Mouse (Mus musculus) spleen, postnatal 14 days (tissue): ENCODE measurements around the gene Zfp763.
"Not testable (repeated sequence)": the region's sequence is repeated elsewhere in the genome, so short reads cannot be mapped to it uniquely, and the experiment has no call there.

Experiments used
- DNase-seq, 2 experiments: peaks; one replicate each; pipeline ENCODE4 v3.0.0; 2021 to 2022; ENCODE audit warnings: low spot score in 2 of 2

Zfp763 gene

GRCm38 (mm10) chr17:33032900-33033891 lies at the start of gene Zfp763:
Gene Zfp763, minus strand, starts transcription at chr17:33033402.
- DNase-seq: peak; percentile 40 to 53

GRCm38 (mm10) chr17:33067958-33068357 lies 34.8 kb upstream of the Zfp763 start, which contains the start of gene 4921501E09Rik:
Gene 4921501E09Rik, minus strand, starts transcription at chr17:33068058.
- DNase-seq: no peak

DNA sequence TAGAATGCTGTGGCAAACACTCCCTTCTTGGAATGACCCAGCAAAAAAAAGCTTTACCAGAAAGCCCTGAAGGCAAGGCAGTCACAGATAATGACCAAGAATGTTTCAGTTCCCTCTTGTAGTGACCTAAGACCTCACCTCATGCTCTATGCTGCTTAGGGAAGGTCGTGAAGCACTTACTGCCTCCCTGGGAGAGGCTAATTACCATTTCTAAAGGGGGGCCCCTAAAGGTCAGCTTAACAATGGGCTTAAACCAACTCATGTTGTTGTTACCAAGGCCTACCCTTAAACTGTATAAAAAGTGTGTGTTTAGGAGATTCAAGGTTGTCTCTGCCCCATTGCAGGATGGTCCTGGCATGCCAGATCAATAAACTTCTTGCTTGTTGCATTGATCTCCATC lies 29.8 kb upstream of the Zfp763 start:
- DNase-seq: no peak

GRCm38 (mm10) chr17:33058791-33059190 lies 25.6 kb upstream of the Zfp763 start:
- no peak for DNase-seq

DNA sequence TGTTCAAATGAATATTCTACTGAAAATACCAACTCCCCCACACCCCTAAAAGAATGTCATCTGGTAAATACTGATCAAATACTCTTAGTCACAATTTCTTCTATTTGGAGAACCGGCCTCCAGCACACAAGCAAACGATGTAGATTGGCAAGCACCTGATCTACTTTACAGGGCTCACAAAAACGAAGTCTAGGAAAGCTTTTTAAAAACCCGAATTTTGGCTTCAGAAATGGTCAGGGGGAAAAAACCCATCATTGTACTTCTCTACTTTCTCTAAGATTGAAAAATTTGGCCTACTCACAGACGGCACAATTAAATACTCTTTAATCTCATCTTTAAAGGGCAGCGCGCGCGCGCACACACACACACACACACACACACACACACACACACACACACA lies 826 bp downstream of the Zfp763 start:
- no peak for DNase-seq

GRCm38 (mm10) chr17:33020434-33020833 lies 12.8 kb downstream of the Zfp763 start:
- DNase-seq: not testable (repeated sequence)

GRCm38 (mm10) chr17:33008337-33008736 lies 24.9 kb downstream of the Zfp763 start:
- DNase-seq: no peak

GRCm38 (mm10) chr17:32998492-32998891 lies 34.7 kb downstream of the Zfp763 start:
- no peak for DNase-seq

- DNase-seq: peak; percentile 44 to 67
Measured at GRCm38 (mm10) chr17:32992699-32993474, 40.3 kb downstream of the Zfp763 start, which contains the start of gene Zfp952. Gene Zfp952, plus strand, starts transcription at chr17:32993129.

DNA sequence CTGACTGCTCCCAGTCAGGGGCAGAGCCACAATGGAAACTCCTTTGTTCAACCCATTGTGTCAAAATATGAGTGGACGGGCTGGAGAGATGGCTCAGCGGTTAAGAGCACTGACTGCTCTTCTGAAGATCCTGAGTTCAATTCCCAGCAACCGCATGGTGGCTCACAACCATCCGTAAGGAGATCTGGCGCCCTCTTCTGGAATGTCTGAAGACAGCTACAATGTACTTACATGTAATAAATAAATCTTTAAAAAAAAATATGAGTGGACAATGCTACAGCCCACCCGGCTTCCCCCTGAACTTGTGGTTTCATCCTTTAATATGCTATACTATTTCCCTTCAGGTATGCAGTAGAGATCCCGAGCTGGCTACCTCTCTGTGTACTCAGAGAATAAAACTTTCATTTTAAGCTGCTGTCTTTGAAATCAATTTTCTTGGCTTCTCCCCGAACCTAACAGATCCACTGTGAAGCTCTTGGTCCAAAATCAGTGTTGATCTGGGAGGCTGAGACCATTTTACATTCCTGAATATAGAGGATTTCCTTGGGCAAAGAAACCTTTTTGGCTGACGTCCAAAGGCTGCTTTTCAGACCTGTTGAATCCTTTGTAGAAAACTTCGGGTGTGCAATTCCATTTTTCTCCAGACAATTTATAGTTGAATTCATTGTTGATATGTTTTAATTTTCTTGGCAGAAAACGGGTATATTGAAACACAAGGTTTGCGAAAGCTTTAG lies 41.1 kb downstream of the Zfp763 start:
- peak in 1 of 2 experiments; percentile 20 for DNase-seq

DNA sequence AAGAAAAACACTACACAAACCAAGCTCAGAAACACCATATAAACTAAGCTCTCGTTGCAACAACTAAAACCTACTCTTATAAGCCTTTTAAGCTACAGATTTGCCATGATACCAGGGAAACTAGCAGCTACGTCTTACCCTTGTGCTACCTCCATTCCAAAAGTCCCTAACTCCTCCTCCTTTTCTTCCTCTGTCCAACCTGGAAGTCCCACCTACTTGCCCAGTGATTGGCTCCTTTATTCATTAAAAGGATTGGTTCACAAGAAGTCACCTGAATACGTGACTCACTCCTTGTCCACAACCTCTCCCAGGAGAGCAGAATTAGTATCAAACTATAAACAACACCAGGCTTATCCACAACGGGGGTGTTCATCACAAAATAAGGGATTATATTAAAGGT lies 46.9 kb downstream of the Zfp763 start:
- no peak for DNase-seq

DNA sequence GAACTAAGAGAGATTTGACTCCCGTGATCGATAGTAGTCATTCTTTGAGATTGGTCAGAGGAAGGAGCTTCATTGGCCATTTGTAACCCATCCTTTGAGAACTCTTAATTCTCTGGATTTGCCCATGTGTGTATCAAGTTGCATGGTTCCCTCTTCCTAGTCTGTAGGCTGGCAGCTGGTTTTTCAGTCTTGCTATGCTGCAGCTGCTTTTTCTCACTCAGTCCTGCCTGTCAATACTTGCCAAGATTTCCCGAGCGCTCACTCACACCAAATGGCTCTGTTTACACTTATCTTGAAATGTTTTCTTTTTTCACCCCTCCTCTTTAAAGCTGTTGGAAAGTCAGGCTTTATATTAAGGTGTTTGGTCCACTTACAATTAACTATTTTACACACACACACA lies 51.8 kb downstream of the Zfp763 start:
- no peak for DNase-seq
